Mouse (Mus musculus): ENCODE data around the gene Cntf.
A peak's percentile ranks its signal among the peaks of the same experiment; 100 is the strongest.
"Not testable (repeated sequence)": the region's sequence is repeated elsewhere in the genome, so short reads cannot be mapped to it uniquely, and the experiment has no call there.

The Cntf gene

DNA sequence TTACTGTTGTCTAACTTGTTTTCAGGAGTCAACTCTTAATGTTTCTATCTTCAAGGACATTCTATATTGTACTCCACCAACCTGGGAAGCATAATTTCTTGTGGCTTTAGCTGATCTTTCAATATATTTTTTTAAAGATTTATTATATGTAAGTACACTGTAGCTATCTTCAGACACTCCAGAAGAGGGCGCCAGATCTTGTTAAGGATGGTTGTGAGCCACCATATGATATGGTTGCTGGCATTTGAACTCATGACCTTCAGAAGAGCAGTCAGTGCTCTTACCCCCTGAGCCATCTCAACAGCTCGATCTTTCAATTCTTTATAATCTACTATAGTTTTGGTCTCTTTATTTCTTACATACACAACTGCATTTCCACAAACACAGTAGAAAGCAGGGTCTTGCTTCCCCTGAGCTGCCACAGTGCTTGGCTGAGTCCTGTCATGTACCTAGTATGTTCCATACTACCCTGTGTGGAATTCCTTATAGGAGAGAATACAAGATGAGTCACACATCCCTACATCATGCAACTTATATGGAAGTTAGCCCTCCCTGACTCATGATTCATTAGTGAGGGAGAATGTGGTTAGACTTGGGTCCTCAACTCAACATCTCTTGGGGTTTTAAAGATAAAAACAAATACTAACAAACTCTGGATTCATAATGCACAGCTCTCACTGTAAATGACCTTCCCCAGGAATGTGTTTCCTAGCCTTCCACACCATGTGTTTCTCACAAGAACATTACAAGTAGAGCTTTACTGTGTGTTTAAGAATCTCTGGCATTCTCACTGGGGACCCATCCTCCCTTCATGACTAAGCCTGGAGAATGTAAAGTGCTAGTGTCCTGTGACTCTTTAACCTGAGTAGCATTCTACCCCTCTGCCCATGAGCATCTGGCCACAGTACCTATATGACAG, 3.0 kb downstream of the Cntf start:
- DNase-seq: peak; percentile 22

DNA sequence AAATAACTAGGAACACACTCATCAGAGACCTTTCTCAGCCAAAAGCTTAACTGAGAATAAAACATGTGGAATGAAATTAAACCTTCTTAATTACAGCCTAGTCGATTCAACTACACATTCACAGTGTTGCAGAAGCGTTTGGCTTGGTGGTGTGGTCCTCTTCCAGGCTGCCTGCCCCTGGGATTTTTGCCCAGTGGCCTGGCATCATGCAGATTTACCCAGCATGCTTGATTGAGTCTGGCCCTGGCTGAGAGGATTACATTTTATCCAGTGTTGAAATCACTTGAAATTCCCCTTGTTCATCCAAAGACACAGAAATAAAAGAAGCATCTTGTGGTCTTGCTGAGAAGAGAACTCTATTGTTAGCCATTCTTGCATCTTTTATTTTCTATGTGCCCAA, 5.8 kb downstream of the Cntf start:
- peak; percentile 35 for DNase-seq

GRCm38 (mm10) chr19:12758936-12759478, 6.4 kb downstream of the Cntf start:
- no peak for DNase-seq

DNA sequence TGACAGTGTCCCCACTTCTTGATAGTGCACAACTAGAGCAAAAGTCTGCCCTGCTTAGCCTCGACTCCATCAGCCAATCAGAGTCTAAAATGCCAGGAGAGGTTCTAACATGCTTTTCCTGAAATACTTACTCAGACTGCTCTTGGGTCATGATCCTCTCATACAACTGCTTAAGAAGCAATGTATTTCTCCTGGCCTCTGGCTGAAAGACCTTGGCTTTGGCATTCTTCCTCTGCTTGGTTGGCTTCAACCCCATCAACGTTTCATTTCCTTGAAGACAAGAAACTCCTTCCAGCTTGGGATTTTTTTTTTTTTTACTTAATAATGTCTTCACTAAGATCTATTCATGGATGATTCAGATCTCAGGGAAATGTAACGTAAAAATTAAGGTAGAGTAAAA, 9.1 kb downstream of the Cntf start:
- DNase-seq: no peak

- DNase-seq: no peak
Measured at GRCm38 (mm10) chr19:12731950-12732349, 33.5 kb downstream of the Cntf start.

- DNase-seq: no peak
Measured at GRCm38 (mm10) chr19:12731036-12731435, 34.4 kb downstream of the Cntf start.

GRCm38 (mm10) chr19:12725851-12726250, 39.6 kb downstream of the Cntf start:
- no peak for DNase-seq

DNA sequence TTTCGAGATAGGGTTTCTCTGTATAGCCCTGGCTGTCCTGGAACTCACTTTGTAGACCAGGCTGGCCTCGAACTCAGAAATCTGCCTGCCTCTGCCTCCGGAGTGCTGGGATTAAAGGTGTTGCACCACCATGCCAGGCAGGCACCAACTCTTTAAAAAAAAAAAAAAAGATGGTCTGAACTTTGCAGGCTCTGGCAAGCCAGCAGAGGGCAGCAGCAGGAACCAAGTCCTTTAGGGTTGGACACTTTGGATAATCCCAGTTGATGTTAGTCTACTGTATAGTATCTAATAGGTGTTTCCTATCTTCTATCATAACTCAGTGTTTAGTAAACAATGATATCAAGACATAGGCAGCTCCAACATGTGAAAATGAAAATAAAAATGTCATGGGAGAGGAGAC, 43.1 kb downstream of the Cntf start:
- peak; percentile 74 for DNase-seq

DNA sequence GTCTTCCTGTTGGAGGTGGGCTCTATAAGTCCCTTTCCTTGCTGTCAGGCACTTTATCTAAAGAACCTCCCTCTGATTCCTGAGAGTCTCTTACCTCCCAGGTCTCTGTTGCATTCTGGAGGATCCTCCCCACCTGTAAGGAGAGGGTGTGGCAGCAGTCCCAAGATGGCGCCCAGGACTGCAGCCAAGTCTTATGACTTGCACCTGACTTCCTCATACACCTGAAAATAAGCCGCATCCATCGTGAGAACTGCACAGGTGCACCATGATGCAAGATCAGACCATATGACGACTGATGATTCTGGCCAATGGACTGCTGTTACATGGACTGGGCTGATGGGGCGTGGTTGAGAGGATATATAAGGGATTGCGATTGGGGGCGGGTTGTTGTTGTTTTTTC, 43.8 kb downstream of the Cntf start:
- DNase-seq: not testable (repeated sequence)

GRCm38 (mm10) chr19:12720919-12721318, 44.5 kb downstream of the Cntf start:
- not testable (repeated sequence) for DNase-seq

DNA sequence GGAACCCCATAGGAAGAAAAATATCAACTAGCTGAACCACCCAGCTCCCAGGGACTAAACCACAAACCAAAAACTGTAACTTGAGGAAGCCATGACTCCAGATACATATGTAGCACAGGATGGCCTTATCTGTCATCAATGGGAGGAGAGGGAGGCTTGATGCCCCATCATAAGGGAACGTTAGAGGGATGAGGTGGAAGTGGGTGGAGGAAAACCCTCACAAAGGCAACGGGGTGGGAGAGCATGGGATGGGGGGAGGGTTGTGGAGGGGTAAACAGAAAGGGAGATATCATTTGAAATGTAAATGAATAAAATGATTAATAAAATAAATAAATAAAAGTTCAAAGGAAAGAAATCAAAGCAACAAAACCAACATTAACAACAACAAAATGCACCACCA, 45.0 kb downstream of the Cntf start:
- DNase-seq: no peak

DNA sequence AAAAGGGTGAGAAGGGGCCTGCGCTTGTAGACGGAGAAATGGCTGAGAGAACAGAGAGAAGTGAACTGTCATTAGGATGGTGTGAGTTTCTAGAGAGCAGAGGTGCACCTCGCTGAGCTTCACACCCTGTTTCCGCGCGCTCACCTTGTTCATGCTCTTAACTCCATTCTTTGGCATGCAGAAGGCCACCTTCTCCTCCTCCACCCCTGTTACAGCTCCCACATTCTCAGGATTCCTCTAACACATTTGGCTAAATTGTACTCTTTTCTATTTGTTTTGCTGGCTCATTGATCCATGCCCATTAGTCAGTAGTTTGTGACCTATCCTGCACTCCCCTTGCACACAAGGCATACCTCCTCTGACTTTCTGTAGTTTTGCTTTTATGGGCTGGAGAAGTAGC, 46.2 kb downstream of the Cntf start:
- no peak for DNase-seq
